Mouse (Mus musculus) C2C12 (cell line): ENCODE results near the gene Bfsp1. TPM values are rescaled to one million over a fixed set of nuclear protein-coding genes. Genes with fewer than 3 reads are reported as not detected.

Experiments
- H3K27me3 ChIP-seq: one replicate; pipeline ENCODE4 v1.6.1; 2011; ENCODE audit not compliant: control insufficient read depth, insufficient read depth, insufficient read length
- H3K36me3 ChIP-seq: one replicate; pipeline ENCODE4 v1.6.1; 2011; ENCODE audit not compliant: control insufficient read depth, insufficient read depth
- H3K4me3 ChIP-seq: one replicate; pipeline ENCODE4 v1.5.1; 2011; ENCODE audit warnings: mild to moderate bottlenecking, control low read depth; ENCODE audit not compliant: poor library complexity, insufficient read depth, severe bottlenecking
- H3K79me2 ChIP-seq: one replicate; pipeline ENCODE4 v1.6.1; 2011; ENCODE audit not compliant: control insufficient read depth, insufficient read depth
- H3K79me3 ChIP-seq: one replicate; pipeline ENCODE4 v1.6.1; 2011; ENCODE audit warnings: low read depth, control low read depth
- H3ac ChIP-seq: one replicate; pipeline ENCODE3; 2011; ENCODE audit warnings: low read depth; ENCODE audit not compliant: control insufficient read depth, insufficient read length
- CEBPB ChIP-seq: IDR thresholded peaks from one replicate; pipeline ENCODE4 v1.6.1; 2011; ENCODE audit warnings: low read depth, mild to moderate bottlenecking, control low read depth, moderate library complexity
- CTCF ChIP-seq: IDR thresholded peaks from one replicate; pipeline ENCODE4 v1.5.1; 2011; ENCODE audit not compliant: control insufficient read depth, insufficient read depth, insufficient read length
- FOSL1 ChIP-seq: IDR thresholded peaks from one replicate; pipeline ENCODE4 v1.8.0; 2011; ENCODE audit warnings: mild to moderate bottlenecking, low read length; ENCODE audit not compliant: poor library complexity, insufficient read depth, severe bottlenecking
- MAX ChIP-seq: IDR thresholded peaks from one replicate; pipeline ENCODE4 v1.6.1; 2011; ENCODE audit warnings: mild to moderate bottlenecking, control low read depth
- MYOD1 ChIP-seq: IDR thresholded peaks from one replicate; pipeline ENCODE4 v1.6.1; 2011; ENCODE audit warnings: low read depth; ENCODE audit not compliant: control insufficient read depth, insufficient read length
- MYOG ChIP-seq: IDR thresholded peaks from one replicate; pipeline ENCODE4 v1.6.1; 2011; ENCODE audit not compliant: control insufficient read depth, insufficient read length; ENCODE audit errors: extremely low read depth
- USF1 ChIP-seq: IDR thresholded peaks from one replicate; pipeline ENCODE4 v1.6.1; 2011; ENCODE audit warnings: low read depth, mild to moderate bottlenecking, control low read depth, moderate library complexity
- polyA plus RNA-seq: library from polyadenylated mRNA; unstranded; fragments of >200 nt; fragmentation: generic; extraction: Trizol; gene quantifications from one replicate; pipeline ENCODE4 v1.2.1, GENCODE M21; 2012; ENCODE audit warnings: missing spikeins

Gene Bfsp1
- polyA plus RNA-seq, 1 experiment: 0.06 TPM

DNA sequence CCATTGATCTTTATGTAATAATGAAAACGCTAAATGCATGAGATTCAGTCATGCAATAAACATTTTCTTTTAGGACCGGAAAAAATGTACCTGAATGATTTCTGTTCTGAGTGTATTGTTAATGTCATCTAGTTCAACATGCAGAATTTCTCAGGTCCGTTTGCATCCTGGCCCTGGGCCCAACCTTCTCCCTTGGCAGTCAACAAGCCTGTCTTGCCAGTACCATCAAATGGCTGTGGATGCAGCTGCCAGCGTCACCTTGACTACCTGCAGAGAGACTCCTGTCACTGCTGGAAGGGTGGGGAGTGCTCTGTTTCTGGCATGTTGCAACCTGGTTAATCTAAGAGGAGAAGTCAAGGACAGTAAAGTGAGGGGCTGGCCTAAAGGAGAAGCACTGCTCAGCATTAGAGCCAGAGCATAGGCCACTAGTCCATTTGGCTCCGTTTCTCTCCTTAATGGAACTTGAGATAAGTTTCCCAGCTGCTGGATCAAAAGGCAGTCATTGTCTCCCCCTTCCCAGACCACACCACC, 37.9 kb upstream of the Bfsp1 start:
- TF ChIP-seq MAX (no peak), CEBPB (no peak), CTCF (no peak), MYOG (no peak), USF1 (no peak), FOSL1 (no peak), MYOD1 (no peak)
- H3K27me3 ChIP-seq: no peaks in the 10 kb centered on the region
- H3K79me3 ChIP-seq: no peaks in the 10 kb centered on the region
- no peaks in the 10 kb centered on the region for H3K36me3 ChIP-seq
- no peak overlapping the region for H3K4me3 ChIP-seq
- no peaks in the 10 kb centered on the region for H3K79me2 ChIP-seq
- no peak overlapping the region for H3ac ChIP-seq

DNA sequence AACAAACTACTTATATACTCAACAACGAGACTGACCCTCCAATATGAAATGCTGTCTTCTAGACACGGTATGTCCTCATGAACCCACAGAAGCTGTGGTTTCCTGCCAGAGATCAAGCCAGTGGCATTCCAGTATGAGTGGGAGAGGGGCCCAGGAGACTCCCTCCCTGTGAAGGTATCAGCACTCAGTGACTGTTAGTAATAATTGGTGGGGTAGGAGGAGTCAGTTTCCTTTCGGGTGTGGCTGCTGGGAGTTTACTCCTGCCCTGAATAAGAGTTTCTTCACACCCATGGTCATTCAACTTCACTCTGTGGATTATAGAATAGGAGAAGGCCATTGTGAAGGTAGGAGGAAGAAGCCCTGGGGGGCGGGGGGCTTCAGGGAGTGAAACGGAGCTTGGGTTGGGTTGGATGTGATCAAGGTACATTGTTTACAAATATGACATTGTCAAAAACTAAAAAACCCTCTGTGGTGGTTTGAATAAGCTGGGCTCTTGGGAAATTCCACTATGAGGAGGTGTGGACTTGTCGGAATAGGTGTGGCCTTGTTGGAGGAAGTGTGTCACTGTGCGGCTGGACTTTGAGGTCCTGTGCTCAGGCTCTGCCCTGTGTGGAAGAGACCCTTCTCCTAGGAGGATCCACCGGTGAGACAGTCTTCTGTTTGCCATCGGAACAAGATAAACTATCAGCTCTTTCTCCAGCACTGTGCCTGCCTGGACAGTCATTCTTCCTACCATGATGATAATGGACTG, 36.7 kb upstream of the Bfsp1 start:
- no peaks in the 10 kb centered on the region for H3K79me2 ChIP-seq
- TF ChIP-seq CEBPB (no peak), MAX (no peak), USF1 (no peak), MYOD1 (no peak), CTCF (no peak), FOSL1 (no peak)
- no peaks in the 10 kb centered on the region for H3K79me3 ChIP-seq
- no peak overlapping the region for H3K4me3 ChIP-seq
- H3K36me3 ChIP-seq: no peaks in the 10 kb centered on the region
- no peaks in the 10 kb centered on the region for H3K27me3 ChIP-seq
- H3ac ChIP-seq: no peak overlapping the region

DNA sequence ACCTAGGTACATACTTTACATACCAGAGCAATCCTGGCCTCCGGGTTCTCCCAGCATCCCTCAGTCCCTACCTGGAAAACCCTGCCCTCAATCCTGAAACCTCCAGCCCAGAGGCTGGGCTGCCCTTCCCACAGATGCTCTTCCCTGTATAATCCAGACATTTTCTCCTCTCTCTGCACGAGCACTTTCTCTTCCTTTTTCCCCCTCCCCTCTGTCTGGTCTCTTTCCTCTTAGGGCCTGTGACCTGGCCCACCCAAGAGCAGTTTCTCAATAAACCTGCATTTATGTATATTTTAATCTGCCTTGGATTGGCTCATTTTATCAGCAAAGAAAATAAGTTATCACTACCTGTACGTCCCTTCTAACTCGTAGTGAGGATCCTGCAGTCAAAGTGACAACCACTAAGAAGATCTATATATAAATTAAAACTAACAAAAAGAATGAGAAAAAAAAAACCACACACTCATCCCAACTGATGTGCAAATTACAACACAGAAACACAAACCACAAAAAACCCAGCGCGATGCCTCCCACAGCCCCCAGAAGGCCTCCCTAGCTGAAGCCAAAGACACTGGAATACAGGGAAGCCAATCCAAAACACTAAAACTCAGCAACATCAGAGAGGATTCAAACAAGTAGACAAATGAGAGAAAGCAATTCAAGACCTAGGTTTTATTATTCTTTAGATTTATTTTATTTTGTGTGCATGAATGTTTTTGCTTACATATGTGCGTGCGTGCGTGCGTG, 28.5 kb upstream of the Bfsp1 start:
- H3K4me3 ChIP-seq: no peak overlapping the region
- no peak for TF ChIP-seq USF1
- no peak for TF ChIP-seq CTCF
- no peak for TF ChIP-seq MAX
- no peak for TF ChIP-seq FOSL1
- TF ChIP-seq MYOG: no peak
- TF ChIP-seq MYOD1: no peak
- no peak for TF ChIP-seq CEBPB
- no peaks in the 10 kb centered on the region for H3K79me2 ChIP-seq

DNA sequence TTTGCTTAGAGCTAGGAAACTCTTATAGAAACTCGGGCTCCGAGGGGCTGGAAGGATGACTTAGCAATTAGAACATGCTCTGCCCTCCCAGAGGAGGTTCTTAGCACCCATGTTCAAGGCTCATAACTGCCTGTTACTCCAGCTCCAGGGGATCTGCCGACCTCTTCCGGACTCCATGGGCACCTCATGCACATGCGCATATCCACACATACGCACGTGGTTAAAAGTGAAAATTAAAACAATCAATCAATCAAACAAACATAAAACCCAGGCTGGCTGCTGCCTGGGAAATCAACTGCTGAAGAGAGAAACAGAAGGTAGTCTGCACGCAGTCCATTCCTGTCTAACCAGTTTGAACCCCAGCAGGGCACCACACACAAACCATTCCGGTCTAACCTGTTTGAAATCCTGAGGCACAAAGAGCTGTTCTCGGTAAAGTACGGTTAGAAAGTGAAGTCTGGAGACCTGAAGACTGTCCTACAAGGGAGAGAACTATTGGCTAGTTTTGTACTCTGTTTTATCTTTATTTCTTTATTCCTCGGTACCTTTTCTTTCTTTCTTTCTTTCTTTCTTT, 27.0 kb upstream of the Bfsp1 start:
- TF ChIP-seq MYOD1: no peak
- TF ChIP-seq MYOG: no peak
- no peak for TF ChIP-seq FOSL1
- no peak for TF ChIP-seq MAX
- TF ChIP-seq CTCF: no peak
- no peak for TF ChIP-seq USF1
- no peak for TF ChIP-seq CEBPB
- H3ac ChIP-seq: no peak overlapping the region
- H3K27me3 ChIP-seq: no peaks in the 10 kb centered on the region
- H3K4me3 ChIP-seq: no peak overlapping the region
- no peaks in the 10 kb centered on the region for H3K79me3 ChIP-seq
- no peaks in the 10 kb centered on the region for H3K36me3 ChIP-seq
- no peaks in the 10 kb centered on the region for H3K79me2 ChIP-seq

More for the DNA sequence above, 28.5 kb upstream of the Bfsp1 start:
- Histone ChIP-seq H3ac (no peak overlapping the region), H3K36me3 (no peaks in the 10 kb centered on the region), H3K27me3 (no peaks in the 10 kb centered on the region), H3K79me3 (no peaks in the 10 kb centered on the region)

DNA sequence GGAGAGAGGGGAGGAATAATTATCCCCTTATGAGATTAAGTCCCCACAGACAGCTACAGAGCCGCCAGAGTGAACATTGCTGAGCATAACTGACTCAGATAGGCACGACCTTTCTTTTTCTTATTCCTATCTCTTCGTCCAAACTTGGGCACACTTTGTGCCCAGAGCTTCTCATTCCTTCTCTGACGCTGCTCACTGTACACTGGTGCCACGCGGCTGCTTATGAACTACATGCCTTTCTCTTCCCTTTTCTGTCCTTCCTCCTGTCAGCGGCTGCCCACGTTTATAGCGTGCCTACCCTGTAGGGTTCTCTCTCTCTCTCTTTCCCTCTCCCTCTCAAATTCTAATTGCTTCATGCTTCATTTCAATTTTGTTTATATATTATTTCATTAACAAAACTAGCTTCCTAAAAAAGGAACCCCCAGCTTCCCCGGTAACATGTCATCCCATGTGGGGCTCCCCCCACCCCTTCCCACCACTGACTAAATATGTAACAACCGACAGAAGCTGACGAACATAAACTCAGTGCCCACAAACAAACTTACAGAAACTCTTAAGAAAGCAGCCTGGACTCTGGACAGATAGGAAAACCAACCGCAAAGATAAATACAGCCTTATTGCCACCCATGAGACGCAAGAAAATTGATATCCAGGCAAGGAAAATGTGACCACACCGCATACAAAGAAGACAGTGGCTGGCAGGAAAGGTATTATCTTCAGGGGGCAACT, 26.3 kb upstream of the Bfsp1 start:
- TF ChIP-seq CEBPB (no peak), USF1 (no peak), CTCF (no peak), MAX (no peak), MYOG (no peak), MYOD1 (no peak), FOSL1 (no peak)
- Histone ChIP-seq H3K27me3 (no peaks in the 10 kb centered on the region), H3K36me3 (no peaks in the 10 kb centered on the region), H3K79me3 (no peaks in the 10 kb centered on the region), H3K79me2 (no peaks in the 10 kb centered on the region), H3K4me3 (no peak overlapping the region), H3ac (no peak overlapping the region)
